Mouse (Mus musculus): ENCODE results near the gene Tor4a. TPM values are rescaled to one million over a fixed set of nuclear protein-coding genes. Genes with fewer than 3 reads are reported as not detected.

The Tor4a gene
- polyA plus RNA-seq, 1 experiment = 1.9 TPM

DNA sequence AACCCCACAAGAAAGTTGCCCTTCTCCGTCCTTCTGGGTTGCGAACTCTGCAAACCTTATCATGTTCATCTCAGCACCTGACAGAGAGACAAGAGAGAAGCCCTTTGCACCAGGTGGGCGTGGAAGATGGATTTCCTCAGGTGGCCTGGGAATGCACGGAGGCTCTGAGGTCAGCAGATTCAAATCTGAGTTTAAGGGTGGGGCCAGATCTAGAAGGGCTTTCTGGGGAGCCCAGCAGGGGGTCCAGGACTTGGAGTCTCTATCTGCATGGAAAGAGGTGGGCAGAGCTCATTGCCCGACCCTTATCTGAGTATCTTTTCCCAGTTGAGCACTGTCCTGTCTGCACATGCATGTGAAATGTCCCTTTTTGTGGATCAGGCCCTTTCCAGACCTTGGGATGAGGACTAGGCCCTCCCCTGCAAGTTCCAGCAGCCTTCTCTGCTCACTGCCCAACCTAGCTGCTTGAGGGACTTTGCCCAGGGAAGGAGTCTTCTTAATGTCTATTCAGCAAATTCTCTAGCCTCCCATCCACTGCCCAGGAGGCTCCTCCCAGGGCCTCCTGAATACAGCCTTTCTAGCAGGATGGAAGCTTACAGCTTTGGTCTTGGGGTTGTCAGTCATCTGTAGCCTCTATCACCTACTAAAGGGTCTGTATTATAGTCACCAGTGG, 38.0 kb upstream of the Tor4a start:
- TF ChIP-seq POLR2A (IDR thresholded peaks at IDR 0.05; ENCODE audit: borderline replicate concordance, extremely low read depth, insufficient read depth, insufficient read length, poor library complexity, severe bottlenecking) (no peak), CTCF (IDR thresholded peaks at IDR 0.05; ENCODE audit: borderline replicate concordance, extremely low read depth, insufficient read depth, insufficient read length) (no peak)
- DNase-seq (ENCODE audit: low read depth) = no peak

DNA sequence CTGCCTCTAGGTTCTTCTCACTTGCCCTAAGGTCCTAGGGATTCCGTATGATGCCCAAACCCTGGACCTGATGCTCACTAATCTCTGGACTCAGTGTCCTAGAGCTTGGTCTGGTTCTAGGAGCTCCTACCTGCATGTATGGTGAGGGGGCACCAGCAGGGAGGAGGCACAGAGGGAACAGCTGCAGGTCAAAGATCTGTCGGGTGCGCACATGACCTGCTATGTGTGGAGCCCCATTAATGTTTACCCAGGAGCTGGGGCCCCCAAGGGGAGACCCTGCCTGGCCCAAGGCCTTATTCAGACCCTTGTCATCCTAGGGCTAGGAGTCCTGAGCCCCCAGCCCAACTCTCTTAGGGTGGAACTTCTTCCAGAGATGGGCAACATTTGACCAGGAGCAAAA, 37.4 kb upstream of the Tor4a start, which contains the start of gene Slc34a3:
TSS of gene Slc34a3 (minus strand) at position 315 of the 400 bp plus-strand sequence.
- TF ChIP-seq CTCF (IDR thresholded peaks at IDR 0.05; ENCODE audit: borderline replicate concordance, extremely low read depth, insufficient read depth, insufficient read length) = no peak

DNA sequence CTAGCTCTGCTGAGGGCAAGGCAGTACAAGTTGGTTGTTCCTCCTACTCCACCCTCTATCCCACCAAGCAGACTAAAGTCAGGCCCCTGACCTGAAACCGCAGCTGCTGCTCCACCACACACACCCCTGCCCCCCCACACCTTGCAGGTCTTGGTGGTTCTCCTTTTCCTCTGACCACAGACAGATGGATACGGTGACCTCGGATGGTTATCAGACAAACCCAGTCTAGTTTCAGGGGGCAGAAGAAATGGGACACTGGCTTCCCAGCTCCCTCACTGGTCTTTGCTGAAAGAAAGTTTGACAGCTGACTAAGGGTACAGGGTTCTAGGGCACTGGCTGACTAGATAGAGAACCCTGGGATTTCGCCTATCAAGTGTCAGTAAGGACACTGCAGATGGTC, 36.7 kb upstream of the Tor4a start:
- no peak for DNase-seq (ENCODE audit: low read depth)
- no peak for TF ChIP-seq CTCF (IDR thresholded peaks at IDR 0.05; ENCODE audit: borderline replicate concordance, extremely low read depth, insufficient read depth, insufficient read length)
- TF ChIP-seq POLR2A (IDR thresholded peaks at IDR 0.05; ENCODE audit: borderline replicate concordance, extremely low read depth, insufficient read depth, insufficient read length, poor library complexity, severe bottlenecking) = no peak

More for the DNA sequence above, 37.4 kb upstream of the Tor4a start, which contains the start of gene Slc34a3:
- no peak for DNase-seq (ENCODE audit: low read depth)

DNA sequence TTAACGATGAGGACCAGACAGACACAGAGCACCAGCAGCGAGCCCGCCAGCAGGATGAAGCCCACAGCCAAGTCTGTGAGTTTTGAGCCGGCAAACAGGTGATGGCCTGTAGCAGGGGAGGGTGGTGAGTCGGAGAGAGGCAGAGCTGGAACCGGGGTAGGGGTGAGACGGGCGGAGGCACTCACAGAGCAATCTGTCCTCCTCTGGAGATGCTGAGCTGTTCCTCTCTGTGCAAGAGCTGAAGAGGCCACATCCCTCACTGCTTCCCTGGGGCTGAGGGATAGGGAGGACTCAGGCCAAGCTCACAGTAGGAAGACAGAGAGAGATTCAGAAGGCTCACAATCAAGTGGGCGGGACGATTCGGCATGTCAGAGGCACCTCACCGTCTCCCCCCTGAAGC, 34.4 kb upstream of the Tor4a start:
- no peak for DNase-seq (ENCODE audit: low read depth)
- TF ChIP-seq CTCF (IDR thresholded peaks at IDR 0.05; ENCODE audit: borderline replicate concordance, extremely low read depth, insufficient read depth, insufficient read length) = no peak
- TF ChIP-seq POLR2A (IDR thresholded peaks at IDR 0.05; ENCODE audit: borderline replicate concordance, extremely low read depth, insufficient read depth, insufficient read length, poor library complexity, severe bottlenecking) = no peak

DNA sequence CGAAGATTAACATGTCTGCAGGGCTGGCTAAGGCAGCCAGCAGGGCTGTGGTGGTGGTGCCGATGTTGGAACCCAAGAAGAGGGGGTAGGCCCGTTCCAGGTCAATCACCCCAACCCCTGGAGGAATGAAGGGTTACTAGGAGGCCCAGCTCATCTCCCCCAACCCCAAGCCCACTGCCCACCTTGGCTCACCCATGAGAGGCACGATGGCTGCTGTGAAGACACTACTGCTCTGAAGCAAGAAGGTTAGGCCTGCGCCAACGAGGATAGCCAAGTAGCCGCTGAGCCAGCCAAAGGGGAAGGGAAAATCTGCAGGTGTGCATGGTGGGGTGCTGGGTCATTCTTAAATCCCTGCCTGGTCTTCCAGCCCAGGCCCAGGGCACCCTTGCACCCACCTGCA, 33.9 kb upstream of the Tor4a start:
- DNase-seq (ENCODE audit: low read depth) = no peak
- TF ChIP-seq CTCF (IDR thresholded peaks at IDR 0.05; ENCODE audit: borderline replicate concordance, extremely low read depth, insufficient read depth, insufficient read length) = no peak
- TF ChIP-seq POLR2A (IDR thresholded peaks at IDR 0.05; ENCODE audit: borderline replicate concordance, extremely low read depth, insufficient read depth, insufficient read length, poor library complexity, severe bottlenecking) = no peak

DNA sequence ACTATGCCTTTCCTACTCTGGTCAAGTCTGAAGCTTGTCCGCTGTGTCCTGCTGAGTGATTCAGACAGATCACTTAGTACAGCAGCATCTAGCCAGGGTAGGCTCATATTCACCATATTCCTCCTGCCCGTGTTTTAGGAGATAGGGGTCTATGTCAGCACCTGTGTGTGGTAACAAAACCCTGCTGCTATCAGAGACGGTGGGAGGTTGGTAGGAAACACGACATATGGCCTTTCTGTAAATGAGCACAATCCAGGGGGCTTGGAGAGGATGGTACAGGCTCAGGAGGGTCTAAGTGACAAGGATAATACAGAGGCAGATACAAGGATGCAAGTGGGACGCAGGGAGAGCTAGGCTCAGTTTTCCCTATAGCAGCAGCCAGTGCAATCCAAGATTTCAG, 32.9 kb upstream of the Tor4a start:
- DNase-seq (ENCODE audit: low read depth) = no peak
- TF ChIP-seq POLR2A (IDR thresholded peaks at IDR 0.05; ENCODE audit: borderline replicate concordance, extremely low read depth, insufficient read depth, insufficient read length, poor library complexity, severe bottlenecking) (no peak), CTCF (IDR thresholded peaks at IDR 0.05; ENCODE audit: borderline replicate concordance, extremely low read depth, insufficient read depth, insufficient read length) (no peak)

DNA sequence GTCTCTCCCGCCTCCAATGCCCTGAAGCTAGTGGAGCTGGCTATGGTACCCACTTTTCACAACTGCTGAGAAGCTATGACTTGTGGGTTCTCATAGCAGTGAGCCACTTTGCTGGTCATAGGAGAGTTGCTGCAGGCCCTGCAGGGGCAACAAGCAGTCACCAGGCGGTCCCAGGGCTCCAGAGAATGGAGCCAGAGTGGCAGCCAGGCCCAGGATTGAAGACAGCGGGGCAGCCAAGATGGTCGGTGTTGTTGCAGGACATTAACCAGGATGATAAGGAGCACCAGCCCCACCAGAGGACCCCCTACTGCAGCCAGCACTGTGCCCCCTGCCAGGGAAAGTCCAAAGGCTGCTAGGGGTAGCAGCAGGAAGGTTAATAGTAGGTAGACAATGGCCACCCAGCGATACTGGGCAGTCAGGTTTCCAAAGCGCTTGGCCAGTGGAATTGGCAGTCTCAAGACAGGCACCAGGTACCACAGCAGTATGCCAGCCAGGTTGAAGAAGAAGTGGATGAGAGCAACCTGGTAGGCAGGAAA, 32.4 kb upstream of the Tor4a start:
- TF ChIP-seq CTCF (IDR thresholded peaks at IDR 0.05; ENCODE audit: borderline replicate concordance, extremely low read depth, insufficient read depth, insufficient read length) (no peak), POLR2A (IDR thresholded peaks at IDR 0.05; ENCODE audit: borderline replicate concordance, extremely low read depth, insufficient read depth, insufficient read length, poor library complexity, severe bottlenecking) (no peak)
- no peak for DNase-seq (ENCODE audit: low read depth)

DNA sequence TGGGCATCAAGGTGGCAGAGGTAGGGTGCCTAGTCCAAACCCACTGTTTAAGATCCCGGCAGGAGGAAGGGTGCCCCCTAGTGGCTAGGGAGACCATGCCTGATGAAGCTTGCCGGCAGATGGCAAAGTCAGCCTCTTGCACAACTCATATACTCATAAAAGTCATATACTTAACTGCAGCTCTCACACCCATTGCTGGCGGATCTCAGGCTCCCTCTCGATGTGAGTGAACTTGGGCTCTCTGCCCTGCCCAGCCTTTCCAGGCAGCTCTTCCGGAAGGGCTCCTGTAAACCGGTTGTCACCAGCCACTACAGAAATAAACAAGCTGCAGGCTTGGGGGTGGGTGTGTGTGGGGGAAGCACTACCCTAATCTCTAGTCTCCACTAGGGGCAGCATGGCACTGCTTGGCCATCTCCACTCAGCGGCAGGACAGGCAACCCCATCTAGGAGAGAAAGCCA, 31.8 kb upstream of the Tor4a start:
- peak; percentile 93 for DNase-seq (ENCODE audit: low read depth)
- TF ChIP-seq POLR2A (IDR thresholded peaks at IDR 0.05; ENCODE audit: borderline replicate concordance, extremely low read depth, insufficient read depth, insufficient read length, poor library complexity, severe bottlenecking) = no peak
- TF ChIP-seq CTCF (IDR thresholded peaks at IDR 0.05; ENCODE audit: borderline replicate concordance, extremely low read depth, insufficient read depth, insufficient read length) = peak; percentile 83

DNA sequence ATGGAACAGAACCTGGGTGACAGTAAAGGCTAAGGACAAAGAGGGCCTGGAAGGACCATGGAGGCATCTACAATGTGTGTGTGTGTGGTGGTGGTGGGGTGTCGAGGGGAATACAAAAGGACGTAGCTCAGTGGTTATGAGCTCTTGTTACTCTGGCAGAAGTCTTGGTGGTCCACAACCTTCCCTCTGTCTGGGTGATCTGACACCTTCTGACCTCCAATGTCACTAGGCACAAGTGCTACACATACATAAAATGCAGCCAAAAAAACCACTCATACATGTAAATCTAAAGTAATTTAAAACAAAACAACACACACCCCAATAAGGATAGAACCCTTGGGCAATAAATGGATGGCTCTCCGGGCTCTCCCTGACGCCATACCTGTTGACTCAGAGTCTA, 30.7 kb upstream of the Tor4a start:
- TF ChIP-seq CTCF (IDR thresholded peaks at IDR 0.05; ENCODE audit: borderline replicate concordance, extremely low read depth, insufficient read depth, insufficient read length) (no peak), POLR2A (IDR thresholded peaks at IDR 0.05; ENCODE audit: borderline replicate concordance, extremely low read depth, insufficient read depth, insufficient read length, poor library complexity, severe bottlenecking) (no peak)

DNA sequence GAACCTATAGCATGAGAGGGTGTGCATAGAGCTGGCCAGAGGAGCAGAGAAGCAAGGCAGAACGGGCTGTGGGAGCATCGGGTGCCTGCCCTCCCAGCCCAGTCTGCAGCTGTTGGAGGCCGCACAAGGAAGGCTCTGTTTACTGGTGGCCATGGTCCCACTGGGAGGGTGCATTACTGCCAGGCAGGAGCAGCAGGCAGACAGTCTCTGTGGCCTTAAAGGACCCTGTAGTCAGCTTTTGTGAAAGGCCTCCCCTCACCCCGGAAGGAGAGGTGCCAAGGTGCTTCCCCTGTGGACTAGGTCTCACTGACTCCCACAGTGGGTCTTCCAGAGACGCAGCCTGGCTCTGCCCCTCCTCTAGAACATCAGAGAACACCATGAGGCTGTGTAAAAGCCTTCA, 30.2 kb upstream of the Tor4a start:
- no peak for TF ChIP-seq POLR2A (IDR thresholded peaks at IDR 0.05; ENCODE audit: borderline replicate concordance, extremely low read depth, insufficient read depth, insufficient read length, poor library complexity, severe bottlenecking)
- no peak for TF ChIP-seq CTCF (IDR thresholded peaks at IDR 0.05; ENCODE audit: borderline replicate concordance, extremely low read depth, insufficient read depth, insufficient read length)
- DNase-seq (ENCODE audit: low read depth) = no peak

More for the DNA sequence above, 30.7 kb upstream of the Tor4a start:
- DNase-seq (ENCODE audit: low read depth) = no peak

DNA sequence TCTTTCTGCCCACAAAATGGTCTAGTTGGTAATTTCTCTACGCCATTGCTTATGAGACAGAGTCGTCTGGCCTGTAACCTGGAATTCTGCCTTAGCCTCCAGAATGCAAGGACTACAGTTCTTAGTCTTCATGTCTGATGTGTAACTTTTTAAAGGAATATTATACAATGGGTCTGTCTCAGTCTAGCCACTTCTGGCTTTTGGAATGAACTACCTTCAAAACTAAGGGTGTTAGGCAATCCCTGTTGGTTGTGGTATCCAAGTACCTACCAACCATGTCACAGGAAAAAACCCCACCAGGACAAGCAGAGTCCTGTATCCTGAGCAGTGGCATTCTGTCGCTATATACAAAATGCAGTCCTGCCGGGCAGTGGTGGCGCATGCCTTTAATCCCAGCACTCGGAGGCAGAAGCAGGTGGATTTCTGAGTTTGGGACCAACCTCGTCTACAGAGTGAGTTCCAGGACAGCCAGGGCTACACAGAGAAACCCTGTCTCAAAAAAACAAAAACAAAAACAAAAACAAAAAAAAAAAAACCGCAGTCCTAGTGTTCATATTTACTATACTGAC, 29.2 kb upstream of the Tor4a start:
- no peak for DNase-seq (ENCODE audit: low read depth)
- TF ChIP-seq POLR2A (IDR thresholded peaks at IDR 0.05; ENCODE audit: borderline replicate concordance, extremely low read depth, insufficient read depth, insufficient read length, poor library complexity, severe bottlenecking) (no peak), CTCF (IDR thresholded peaks at IDR 0.05; ENCODE audit: borderline replicate concordance, extremely low read depth, insufficient read depth, insufficient read length) (no peak)
